Mouse (Mus musculus): Measurements from ENCODE around the gene Pfkfb3. TPM values are rescaled to one million over a fixed set of nuclear protein-coding genes. Genes with fewer than 3 reads are reported as not detected.

The Pfkfb3 gene
- 43.1 to 48.4 TPM (median 44.3 TPM) in 4 replicates for total RNA-seq (2023)

GRCm38 (mm10) chr2:11553471-11554400, at the start of gene Pfkfb3:
Gene Pfkfb3, minus strand, starts transcription at chr2:11554077.

Other genes with a start within 250 kb of the Pfkfb3 start
- 155 to 168 TPM (median 161 TPM) in 4 replicates for gene Rbm17, start 50.1 kb upstream of the Pfkfb3 start, total RNA-seq (2023)
- not detected in 4 replicates for gene Gm17490, start 72.2 kb upstream of the Pfkfb3 start, total RNA-seq (2023)
- 1.4 to 2.7 TPM (median 2.2 TPM) in 4 replicates for gene Il2ra, start 88.7 kb upstream of the Pfkfb3 start, total RNA-seq (2023)
- gene Il15ra, start 151.2 kb upstream of the Pfkfb3 start, total RNA-seq (2023), result 4.3 to 8.8 TPM (median 6.2 TPM) in 4 replicates
- 54.5 to 63.9 TPM (median 55.7 TPM) in 4 replicates for gene Fbh1, start 223.5 kb upstream of the Pfkfb3 start, total RNA-seq (2023)
- gene Ankrd16, start 223.8 kb upstream of the Pfkfb3 start, total RNA-seq (2023), result 86.0 to 99.3 TPM (median 92.5 TPM) in 4 replicates

All from B cell, adult 62 days (primary cell).